Mouse (Mus musculus) mesoderm, embryonic 11.5 days (tissue): ENCODE results near the gene Adipoq.
"Not testable (repeated sequence)": the region's sequence is repeated elsewhere in the genome, so short reads cannot be mapped to it uniquely, and the experiment has no call there.

Source experiments
- DNase-seq: peaks from one replicate; pipeline ENCODE4 v3.0.0-alpha.2; 2012; ENCODE audit warnings: low read depth, low spot score

Gene Adipoq

GRCm38 (mm10) chr16:23146280-23146679 lies at the start of gene Adipoq:
Adipoq (plus strand) TSS chr16:23146536.
- no peak for DNase-seq

- not testable (repeated sequence) for DNase-seq
Observed at GRCm38 (mm10) chr16:23096886-23097285, 49.5 kb upstream of the Adipoq start.

DNA sequence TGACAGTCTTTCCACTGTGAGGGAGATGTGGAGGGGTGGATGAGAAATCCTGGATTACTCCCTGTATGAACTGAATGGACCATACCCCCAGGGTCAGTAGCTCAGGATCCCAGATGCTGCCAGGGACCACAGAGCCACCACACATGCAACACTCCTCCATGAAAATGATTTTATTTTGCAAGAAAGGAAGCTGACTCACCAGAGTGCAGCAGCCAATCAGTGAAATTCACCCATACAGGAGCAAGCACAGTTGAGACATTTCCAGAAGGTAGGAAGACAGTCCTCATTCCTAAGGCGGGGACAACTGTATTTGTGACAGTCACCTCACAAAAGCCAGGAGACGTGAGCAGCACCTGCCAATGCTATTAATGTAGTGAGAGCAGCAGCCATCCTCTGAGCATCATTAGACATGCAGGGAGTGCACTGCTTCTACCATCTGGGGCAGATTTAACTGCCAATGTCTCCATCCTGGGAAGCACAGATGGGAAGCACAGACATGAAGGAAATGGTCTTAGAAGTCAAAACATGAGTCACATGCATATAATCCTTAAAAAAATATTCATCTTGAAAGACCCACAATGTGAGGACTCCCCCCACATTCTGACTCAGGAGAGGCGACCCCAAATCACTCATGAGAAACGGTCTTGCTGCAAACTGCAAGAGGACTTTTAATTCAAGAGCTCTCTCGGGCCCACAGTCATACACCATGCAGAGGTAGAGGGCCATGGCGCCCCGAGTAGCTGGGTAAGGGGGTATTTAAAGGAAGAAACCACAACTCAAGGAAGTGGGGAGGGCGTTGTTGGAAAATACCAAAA lies 48.8 kb upstream of the Adipoq start:
- not testable (repeated sequence) for DNase-seq

DNA sequence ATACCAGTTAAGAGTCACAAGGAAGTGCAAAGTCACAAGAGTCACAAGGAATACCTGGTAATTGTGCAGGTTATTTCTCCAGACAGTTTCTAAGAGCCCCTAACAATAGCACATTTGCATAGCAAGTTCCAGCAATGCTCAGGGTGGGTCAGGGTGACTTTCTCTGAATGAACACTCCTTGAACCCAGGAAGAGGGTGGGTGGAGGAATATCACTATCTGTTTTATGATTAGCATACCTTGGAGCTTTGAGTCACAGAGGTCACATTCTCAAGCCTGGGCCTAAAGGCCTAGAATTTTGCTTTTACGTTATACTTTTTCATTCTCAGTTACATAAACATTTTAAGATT lies 48.3 kb upstream of the Adipoq start:
- not testable (repeated sequence) for DNase-seq

GRCm38 (mm10) chr16:23099632-23100031 lies 46.7 kb upstream of the Adipoq start:
- no peak for DNase-seq

DNA sequence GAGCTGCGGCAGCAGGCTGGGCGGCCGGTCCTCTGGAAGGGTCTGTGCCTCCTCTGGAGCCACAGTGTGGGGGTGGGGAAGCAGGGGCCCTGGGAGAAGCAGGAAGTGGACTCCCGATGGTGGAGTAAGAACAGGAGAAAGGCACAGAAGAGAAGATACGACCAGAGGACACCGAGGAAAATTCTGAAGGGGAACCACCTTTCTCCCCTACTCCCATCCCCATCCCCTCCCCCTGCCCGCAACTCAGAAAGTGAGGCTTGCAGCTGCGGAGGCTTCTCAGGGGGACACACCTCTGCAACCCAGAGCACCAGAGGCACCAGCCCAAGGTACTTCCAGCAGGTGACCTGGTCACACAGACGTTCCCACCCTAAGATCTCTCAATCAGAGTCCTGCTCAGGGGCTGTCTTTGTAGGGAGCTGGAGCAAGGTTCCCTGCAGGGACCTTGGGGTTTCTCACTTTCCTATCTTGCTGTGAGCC lies 46.2 kb upstream of the Adipoq start:
- no peak for DNase-seq

GRCm38 (mm10) chr16:23100613-23101012 lies 45.7 kb upstream of the Adipoq start:
- no peak for DNase-seq

GRCm38 (mm10) chr16:23102340-23103037 lies 43.8 kb upstream of the Adipoq start:
- DNase-seq, result no peak

GRCm38 (mm10) chr16:23103038-23103745 lies 43.1 kb upstream of the Adipoq start:
- no peak for DNase-seq

DNA sequence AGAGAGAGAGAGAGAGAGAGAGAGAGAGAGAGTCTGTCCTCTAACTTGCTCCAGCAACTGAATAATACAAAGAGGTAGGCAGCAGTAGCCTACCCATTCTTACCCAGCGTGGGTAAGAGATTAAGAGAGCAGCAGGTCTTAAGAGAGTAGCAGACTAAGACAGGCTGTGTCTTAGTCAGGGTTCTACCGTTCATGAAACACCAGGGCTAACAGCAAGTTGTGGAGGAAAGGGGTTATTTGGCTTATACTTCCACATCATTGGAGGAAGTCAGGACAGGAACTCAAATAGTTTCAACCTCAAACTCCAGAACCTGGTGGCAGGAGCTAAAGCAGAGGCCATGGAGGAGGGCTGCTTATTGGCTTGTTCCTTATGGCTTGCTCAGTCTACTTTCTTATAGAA lies 42.5 kb upstream of the Adipoq start:
- DNase-seq, result no peak

DNA sequence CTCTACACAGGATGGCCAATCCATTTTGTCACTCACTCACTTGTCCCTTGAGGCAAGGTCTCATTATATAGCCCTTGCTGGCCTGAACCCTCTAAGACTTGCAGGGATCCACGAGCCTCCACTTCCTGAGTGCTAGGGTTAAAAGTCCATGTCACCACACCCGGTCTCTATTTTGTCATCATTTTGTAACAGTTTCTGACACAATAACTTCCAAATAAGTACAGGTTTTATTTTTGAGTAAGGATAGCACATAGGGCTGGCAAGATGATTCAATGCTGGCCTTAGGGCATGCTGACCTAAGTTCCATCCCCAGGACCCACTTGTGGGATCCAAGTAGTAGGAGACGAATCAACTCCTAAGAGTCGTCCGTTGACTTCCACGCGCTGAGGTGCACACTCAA lies 40.2 kb upstream of the Adipoq start:
- no peak for DNase-seq

- DNase-seq, result peak; percentile 95
Observed at GRCm38 (mm10) chr16:23107231-23107942, 38.9 kb upstream of the Adipoq start, which contains the start of gene Eif4a2. Eif4a2 (plus strand) TSS chr16:23107444.

GRCm38 (mm10) chr16:23107946-23108759 lies 38.2 kb upstream of the Adipoq start:
- DNase-seq, result peak; percentile 92

DNA sequence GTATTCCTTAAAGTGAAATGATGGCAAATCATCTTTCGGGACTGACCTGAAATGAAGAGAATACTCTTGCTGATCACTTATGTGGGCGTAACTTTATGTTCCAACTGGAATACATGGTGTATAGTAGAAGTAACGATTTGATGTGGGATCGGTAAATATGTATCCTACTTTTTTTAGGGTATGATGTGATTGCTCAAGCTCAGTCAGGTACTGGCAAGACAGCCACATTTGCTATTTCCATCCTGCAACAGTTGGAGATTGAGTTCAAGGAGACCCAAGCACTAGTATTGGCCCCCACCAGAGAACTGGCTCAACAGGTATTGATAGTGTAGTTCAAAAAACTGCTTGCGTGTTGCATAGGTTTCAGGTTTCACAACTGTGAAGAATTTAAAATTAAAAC lies 37.4 kb upstream of the Adipoq start:
- no peak for DNase-seq

DNA sequence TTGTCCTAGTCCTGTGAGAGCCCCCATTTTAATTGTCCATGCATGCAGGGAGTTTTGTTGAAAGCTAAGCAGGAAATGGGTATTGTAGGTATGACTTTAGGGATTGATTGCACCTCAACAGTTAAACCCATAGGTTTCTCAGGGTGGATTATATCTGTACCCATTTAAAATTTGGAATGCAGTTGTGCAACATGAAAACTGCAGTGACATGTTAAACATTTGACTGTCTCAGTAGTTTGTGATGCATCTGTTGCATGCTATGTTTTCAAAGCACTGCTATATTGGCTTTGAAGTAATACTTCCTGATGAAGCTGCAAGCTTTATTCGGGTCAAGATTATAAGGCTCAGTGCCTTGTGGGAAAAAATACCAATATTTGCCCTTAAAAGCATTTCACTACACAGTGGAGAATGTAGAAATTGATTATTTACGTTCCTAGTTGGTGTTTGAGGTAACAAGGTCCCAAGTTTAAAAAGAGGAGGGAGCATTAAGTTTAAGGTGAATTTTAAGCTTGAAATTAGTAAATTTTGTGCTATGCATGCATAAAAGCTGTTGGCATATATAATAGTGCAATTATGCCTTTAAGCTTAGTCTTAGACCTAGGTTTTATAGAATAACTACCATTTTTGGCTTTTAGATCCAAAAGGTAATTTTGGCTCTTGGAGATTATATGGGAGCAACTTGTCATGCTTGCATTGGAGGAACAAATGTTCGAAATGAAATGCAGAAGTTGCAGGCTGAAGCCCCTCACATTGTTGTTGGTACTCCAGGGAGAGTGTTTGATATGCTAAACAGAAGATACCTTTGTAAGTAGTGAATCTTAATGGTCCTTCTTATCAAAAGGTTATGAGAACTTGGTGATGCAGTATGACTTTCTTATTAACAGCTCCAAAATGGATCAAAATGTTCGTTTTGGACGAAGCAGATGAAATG lies 36.7 kb upstream of the Adipoq start:
- DNase-seq, result no peak

GRCm38 (mm10) chr16:23112348-23112747 lies 34.0 kb upstream of the Adipoq start:
- no peak for DNase-seq

GRCm38 (mm10) chr16:23112861-23113435 lies 33.4 kb upstream of the Adipoq start:
- no peak for DNase-seq

- no peak for DNase-seq
Observed at GRCm38 (mm10) chr16:23113903-23114302, 32.4 kb upstream of the Adipoq start.
